Mouse (Mus musculus) neutrophil, adult 59 days (primary cell): Measurements from ENCODE around the gene Rab11b. TPM values are rescaled to one million over a fixed set of nuclear protein-coding genes. Genes with fewer than 3 reads are reported as not detected.

Experiments used
- total RNA-seq, 2 experiments: library from RNA; stranded (reverse); gene quantifications; 1 replicate in 1 of 2; 2 replicates in 1 of 2; pipeline ENCODE4 v1.2.4; 2023

Rab11b gene
- 100 to 1,000 TPM; 174 to 180 TPM for total RNA-seq

DNA sequence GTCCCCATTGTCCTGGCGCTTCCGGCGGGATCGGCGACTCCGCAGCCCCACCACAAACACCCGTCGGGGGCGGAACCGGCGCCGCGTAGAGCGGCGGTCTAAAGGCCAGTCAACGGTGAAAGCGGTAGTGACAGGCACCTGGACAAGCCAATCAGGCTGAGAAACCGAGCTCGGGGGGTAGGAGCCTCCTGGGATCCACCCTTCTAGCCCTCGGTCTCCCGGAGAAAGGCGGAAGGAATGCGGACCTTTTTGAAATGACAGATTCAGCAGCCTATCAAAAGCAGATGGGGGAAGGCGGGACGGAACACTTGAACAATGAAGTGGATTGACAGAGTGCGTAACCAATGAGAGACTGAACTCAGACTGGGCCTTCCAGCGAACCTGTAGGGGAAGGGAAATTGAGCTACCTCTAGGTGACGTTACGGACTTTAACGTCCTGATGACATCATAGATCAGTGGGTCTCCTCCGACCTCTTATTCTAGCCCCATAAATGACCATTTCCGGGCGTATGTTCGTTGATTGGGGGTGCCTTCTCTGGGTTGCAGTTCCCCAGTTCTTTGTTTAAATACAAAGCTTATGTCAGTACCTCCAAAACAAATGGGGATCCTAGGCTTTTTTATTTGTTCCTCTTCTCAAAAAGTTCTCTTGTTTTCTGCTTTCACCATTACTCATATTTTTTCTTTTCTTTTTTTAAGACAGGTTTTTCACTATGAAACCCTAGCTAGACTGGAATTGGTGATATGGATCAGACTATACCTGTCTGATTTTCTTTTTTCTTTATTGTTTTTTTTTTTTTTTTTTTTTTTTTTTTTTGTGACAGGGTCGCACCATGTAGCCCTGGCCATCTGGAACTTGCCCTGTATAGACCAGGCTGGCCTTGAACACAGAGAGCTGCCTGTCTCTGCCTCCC lies at the start of gene Rab11b:
Gene Rab11b (minus strand): TSS at position 276 of the 911 bp plus-strand sequence.

DNA sequence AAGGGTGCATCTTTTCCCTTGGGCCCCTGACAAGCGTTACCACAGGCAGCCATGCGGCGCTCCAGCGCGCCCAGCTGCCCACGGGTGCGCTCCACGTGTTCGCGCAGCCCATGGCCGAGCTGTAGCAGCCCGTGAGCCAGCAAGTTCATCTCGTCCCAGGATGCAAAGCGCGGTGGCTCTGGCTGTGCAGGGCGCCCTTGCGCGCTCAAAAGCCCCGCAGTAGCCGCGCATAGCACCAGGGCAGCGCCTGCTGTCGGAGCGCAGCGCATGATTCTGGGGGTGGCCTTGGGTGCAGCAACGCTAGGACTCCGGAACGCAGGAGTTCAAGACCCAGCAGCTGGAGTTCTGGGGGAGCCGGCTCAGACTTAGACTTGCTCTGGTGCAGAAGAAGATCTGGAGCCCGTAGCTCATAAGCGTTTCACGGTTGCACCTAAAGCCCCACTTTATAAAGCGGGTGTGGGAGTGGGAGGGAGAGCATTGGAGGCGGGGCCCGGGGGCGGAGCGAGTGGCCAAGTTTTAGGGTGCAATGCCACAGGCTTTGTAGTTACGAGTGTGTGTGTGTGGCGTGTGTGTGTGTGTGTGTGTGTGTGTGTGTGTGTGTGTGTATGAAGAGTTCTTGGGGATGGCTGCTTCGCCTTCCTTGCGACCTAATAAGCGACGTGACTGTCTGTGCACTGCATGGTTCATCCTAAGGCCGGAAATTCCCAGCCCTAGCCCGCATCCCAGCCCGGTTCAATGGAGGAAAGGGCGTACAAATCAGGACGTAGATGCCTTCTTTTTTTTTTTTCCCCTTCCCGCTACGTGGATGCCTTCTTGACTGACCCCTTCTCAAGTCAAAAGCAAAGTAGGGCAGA lies 21.0 kb upstream of the Rab11b start, which contains the start of gene Angptl4:
Gene Angptl4 (minus strand): TSS at position 707 of the 854 bp plus-strand sequence.

DNA sequence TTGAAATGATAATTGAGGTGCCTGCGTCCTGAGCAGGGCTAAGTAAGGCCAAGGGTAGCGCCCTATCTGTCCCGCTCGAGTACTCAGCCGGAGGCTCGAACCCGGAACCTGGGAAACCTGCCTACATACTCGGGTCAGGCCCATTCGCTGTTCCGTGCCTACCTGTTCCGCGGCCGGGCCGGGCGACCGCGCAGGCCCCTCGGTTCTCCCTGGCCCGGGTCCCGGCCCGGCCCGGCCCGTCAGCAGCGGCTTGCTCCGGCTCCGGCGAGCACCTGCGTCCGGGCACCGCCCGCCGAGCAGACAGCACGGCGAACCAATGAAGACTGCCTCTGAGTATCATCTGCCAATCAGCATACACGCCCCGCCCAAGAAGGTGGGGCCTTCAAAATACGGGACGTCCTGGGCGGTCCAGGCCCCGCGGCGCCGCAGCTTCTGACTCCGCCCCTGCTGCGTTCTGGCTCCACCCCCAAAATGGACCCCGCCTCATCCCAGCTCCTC lies 41.9 kb downstream of the Rab11b start, which contains the start of gene March2:
Gene March2 (minus strand): TSS at position 287 of the 498 bp plus-strand sequence.

Other genes starting within 250 kb of the Rab11b start
- gene Adamts10, start 236.3 kb downstream of the Rab11b start, total RNA-seq, result 10 to 100 TPM; 42.9 to 43.2 TPM
- 100 to 1,000 TPM; 517 to 547 TPM for gene Myo1f, start 204.8 kb downstream of the Rab11b start, total RNA-seq
- 10 to 100 TPM; 64.8 to 66.7 TPM for gene Zfp414, start 131.4 kb downstream of the Rab11b start, total RNA-seq
- gene Pram1, start 122.5 kb downstream of the Rab11b start, total RNA-seq, result 100 to 1,000 TPM; 361 to 386 TPM
- 100 to 1,000 TPM; 181 to 236 TPM for gene Hnrnpm, start 73.7 kb downstream of the Rab11b start, total RNA-seq
- 10 to 100 TPM; 58.9 to 59.2 TPM for gene March2, start 41.9 kb downstream of the Rab11b start, total RNA-seq
- gene Angptl4, start 21.3 kb upstream of the Rab11b start, total RNA-seq, result 1 to 10 TPM; 1.1 to 1.2 TPM
- 1 to 10 TPM; 4.7 to 7.4 TPM for gene Kank3, start 50.0 kb upstream of the Rab11b start, total RNA-seq
- gene Rps28, start 64.0 kb upstream of the Rab11b start, total RNA-seq, result 1,000 to 10,000 TPM; 1,073 to 1,248 TPM
- 100 to 1,000 TPM; 110 to 135 TPM for gene Ndufa7, start 64.0 kb upstream of the Rab11b start, total RNA-seq
- 1 to 10 TPM; 1.1 to 1.5 TPM for gene Cd320, start 82.6 kb upstream of the Rab11b start, total RNA-seq
- gene Gm7029, start 113.3 kb upstream of the Rab11b start, total RNA-seq, result not detected
- 10 to 100 TPM; 45.6 to 48.3 TPM for gene Kifc1, start 130.1 kb upstream of the Rab11b start, total RNA-seq
- under 1 TPM in 1 of 2 experiments, not detected in 1; 0.66 TPM for gene Platr17, start 144.6 kb upstream of the Rab11b start, total RNA-seq
- gene Daxx, start 148.9 kb upstream of the Rab11b start, total RNA-seq, result 10 to 100 TPM; 42.9 to 43.9 TPM
- gene Tapbp, start 155.4 kb upstream of the Rab11b start, total RNA-seq, result 100 to 1,000 TPM; 238 to 240 TPM
- 10 to 100 TPM; 32.0 to 36.2 TPM for gene Zbtb22, start 155.4 kb upstream of the Rab11b start, total RNA-seq
- 100 to 1,000 TPM; 208 to 226 TPM for gene Rgl2, start 169.0 kb upstream of the Rab11b start, total RNA-seq
- 10 to 100 TPM; 56.6 to 57.6 TPM for gene Pfdn6, start 179.8 kb upstream of the Rab11b start, total RNA-seq
- gene Wdr46, start 180.1 kb upstream of the Rab11b start, total RNA-seq, result 10 to 100 TPM; 18.7 to 20.9 TPM
- 10 to 100 TPM; 10.7 to 12.0 TPM for gene B3galt4, start 191.0 kb upstream of the Rab11b start, total RNA-seq
- 10 to 100 TPM; 51.7 to 59.1 TPM for gene Vps52, start 195.3 kb upstream of the Rab11b start, total RNA-seq
- 100 to 1,000 TPM; 438 to 472 TPM for gene Rps18, start 195.5 kb upstream of the Rab11b start, total RNA-seq
- gene H2-K1, start 239.8 kb upstream of the Rab11b start, total RNA-seq, result 100 to 1,000 TPM; 950 to 982 TPM